In genomic region chr13:7691232-7691631, GRCm38 (mm10) we compare ENCODE assay signal across 31 mouse cellular contexts.
"Had no signal": no experiment of that assay in that cellular context is flagged by ENCODE, and none has a peak within 500 bp of the region (broad histone marks: within the 10 kb centered on the region; RNA-seq: fewer than 3 reads in every experiment).

No protein-coding gene starts in this region.

- ATAC-seq: liver, embryonic 12.5 days; liver, postnatal 0 days; lung, postnatal 0 days; midbrain, embryonic 13.5 days; midbrain, embryonic 15.5 days; midbrain, embryonic 16.5 days had no signal

- H3K27ac ChIP-seq: limb, embryonic 10.5 days; limb, embryonic 12.5 days; limb, embryonic 13.5 days; limb, embryonic 15.5 days; liver, embryonic 12.5 days; liver, embryonic 13.5 days; liver, embryonic 14.5 days; liver, embryonic 15.5 days; lung, embryonic 15.5 days; macrophage; midbrain, embryonic 10.5 days; midbrain, embryonic 12.5 days; midbrain, embryonic 13.5 days; midbrain, embryonic 15.5 days had no signal

- H3K36me3 ChIP-seq: limb, embryonic 10.5 days; limb, embryonic 12.5 days; limb, embryonic 13.5 days; limb, embryonic 15.5 days; liver, embryonic 12.5 days; liver, embryonic 13.5 days; liver, embryonic 15.5 days; lung, embryonic 15.5 days; midbrain, embryonic 10.5 days; midbrain, embryonic 12.5 days; midbrain, embryonic 13.5 days; midbrain, embryonic 15.5 days had no signal

- H3K9ac ChIP-seq: limb, embryonic 12.5 days; limb, embryonic 13.5 days; limb, embryonic 15.5 days; liver, embryonic 12.5 days; liver, embryonic 13.5 days; liver, embryonic 14.5 days; liver, embryonic 15.5 days; liver, postnatal 0 days; lung, embryonic 14.5 days; lung, embryonic 15.5 days; midbrain, embryonic 12.5 days; midbrain, embryonic 13.5 days; midbrain, embryonic 15.5 days had no signal

- H3K27me3 ChIP-seq: limb, embryonic 12.5 days; limb, embryonic 13.5 days; limb, embryonic 15.5 days; liver, embryonic 12.5 days; liver, embryonic 13.5 days; liver, embryonic 15.5 days; lung, embryonic 15.5 days; megakaryocyte, embryonic 14.5 days; midbrain, embryonic 12.5 days; midbrain, embryonic 13.5 days; midbrain, embryonic 15.5 days had no signal

- H3K4me1 ChIP-seq: limb, embryonic 10.5 days; limb, embryonic 12.5 days; limb, embryonic 13.5 days; limb, embryonic 15.5 days; liver, embryonic 12.5 days; liver, embryonic 13.5 days; liver, embryonic 15.5 days; lung, embryonic 15.5 days; megakaryocyte, embryonic 14.5 days; midbrain, embryonic 10.5 days; midbrain, embryonic 12.5 days; midbrain, embryonic 13.5 days; midbrain, embryonic 15.5 days had no signal

- H3K4me2 ChIP-seq: limb, embryonic 12.5 days; limb, embryonic 13.5 days; limb, embryonic 15.5 days; liver, embryonic 11.5 days; liver, embryonic 12.5 days; liver, embryonic 13.5 days; liver, embryonic 15.5 days; lung, embryonic 14.5 days; lung, embryonic 15.5 days; midbrain, embryonic 11.5 days; midbrain, embryonic 12.5 days; midbrain, embryonic 13.5 days; midbrain, embryonic 15.5 days had no signal

- DNase-seq: left cerebral cortex, postnatal 4 days; liver; liver, embryonic 13.5 days; liver, postnatal 0 days; lung, adult 18-20 months; lung, adult 2 months; lung, embryonic 14.5 days; lung, postnatal 10 days; lung, postnatal 14 days; lung, postnatal 36 days; lung, postnatal 4 days; midbrain, embryonic 14.5 days had no signal

- H3K4me3 ChIP-seq: limb, embryonic 10.5 days; limb, embryonic 12.5 days; limb, embryonic 13.5 days; limb, embryonic 15.5 days; liver, embryonic 12.5 days; liver, embryonic 13.5 days; liver, embryonic 15.5 days; lung, embryonic 15.5 days; megakaryocyte, embryonic 14.5 days; midbrain, embryonic 10.5 days; midbrain, embryonic 12.5 days; midbrain, embryonic 13.5 days; midbrain, embryonic 15.5 days; myocyte had no signal

- H3K9me3 ChIP-seq: limb, embryonic 10.5 days; limb, embryonic 12.5 days; limb, embryonic 13.5 days; limb, embryonic 15.5 days; liver, embryonic 12.5 days; liver, embryonic 13.5 days; liver, embryonic 15.5 days; lung, embryonic 15.5 days; midbrain, embryonic 10.5 days; midbrain, embryonic 12.5 days; midbrain, embryonic 13.5 days; midbrain, embryonic 15.5 days had no signal
